Mouse (Mus musculus) T-cell, adult 2 months (primary cell): ENCODE measurements around the gene Etfbkmt.
"Not testable (repeated sequence)": the region's sequence is repeated elsewhere in the genome, so short reads cannot be mapped to it uniquely, and the experiment has no call there.

ENCODE experiments used
- DNase-seq: peaks from one replicate; pipeline ENCODE4 v3.0.0; 2022; ENCODE audit warnings: low spot score

The Etfbkmt gene

DNA sequence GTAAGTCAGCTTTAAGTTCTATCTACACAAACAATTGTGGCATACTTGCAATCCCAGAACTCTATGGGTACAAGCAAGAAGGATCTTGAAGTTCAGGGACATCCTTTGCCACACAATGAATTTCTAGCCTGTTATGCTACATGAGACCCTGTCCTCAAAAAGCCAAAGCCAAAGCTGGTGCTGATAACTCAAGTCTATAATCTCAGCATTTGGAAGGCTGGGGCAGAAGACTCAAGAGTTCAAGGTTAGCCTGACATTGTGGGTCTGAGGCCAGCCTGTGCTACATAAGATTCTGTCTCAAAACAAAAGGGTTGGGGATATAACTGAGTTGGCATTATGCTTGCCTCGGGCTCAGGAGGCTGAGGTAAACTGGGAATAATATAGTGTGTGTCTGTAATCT, 47.7 kb downstream of the Etfbkmt start:
- no peak for DNase-seq

DNA sequence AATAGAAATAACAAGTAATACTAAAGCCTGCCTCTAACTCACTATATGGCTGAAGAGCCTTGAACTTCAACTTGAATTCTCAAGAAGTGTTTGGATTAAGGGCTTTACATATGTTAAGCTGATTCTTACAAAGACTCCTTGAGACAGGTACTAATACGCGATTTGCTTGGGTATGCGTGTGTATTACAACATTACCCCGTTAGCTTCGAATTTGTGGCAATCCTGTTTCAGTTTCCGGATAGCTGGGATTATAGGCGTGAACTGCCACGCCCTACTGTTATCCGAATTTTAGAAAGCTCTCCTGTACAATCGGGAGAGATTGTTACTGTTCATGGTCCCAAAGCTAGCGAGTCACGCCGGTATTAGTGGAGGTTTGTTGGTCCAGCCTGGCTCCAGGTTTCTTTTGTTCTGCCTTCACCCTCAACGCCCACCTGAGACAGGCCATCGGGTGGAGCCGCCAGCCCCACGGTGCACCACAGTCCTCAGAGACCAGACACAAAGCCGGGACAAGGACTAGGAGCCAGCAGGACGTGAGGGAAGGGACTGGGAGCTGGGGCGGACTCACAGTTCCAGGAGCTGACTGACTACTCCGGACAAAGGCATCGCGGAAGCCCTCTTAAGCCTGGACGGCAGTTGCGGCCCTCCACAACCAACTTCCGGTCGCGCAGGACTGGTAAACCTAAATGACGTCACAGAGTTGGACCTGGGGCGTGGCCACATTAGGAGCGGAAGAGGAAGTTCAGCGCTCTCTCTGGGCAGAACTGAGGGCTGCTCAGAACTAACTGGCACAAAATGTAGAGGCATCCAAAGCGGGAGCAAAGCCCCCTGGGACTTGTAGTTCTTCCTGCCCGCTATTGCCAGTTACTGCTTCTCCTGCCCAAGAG, 48.6 kb downstream of the Etfbkmt start, which contains the start of gene Amn1:
Gene Amn1 (minus strand): TSS at position 672 of the 884 bp plus-strand sequence.
- DNase-seq = peak; percentile 95

- DNase-seq = no peak
These were observed 49.2 kb downstream of the Etfbkmt start for GRCm38 (mm10) chr6:149188925-149189257.

DNA sequence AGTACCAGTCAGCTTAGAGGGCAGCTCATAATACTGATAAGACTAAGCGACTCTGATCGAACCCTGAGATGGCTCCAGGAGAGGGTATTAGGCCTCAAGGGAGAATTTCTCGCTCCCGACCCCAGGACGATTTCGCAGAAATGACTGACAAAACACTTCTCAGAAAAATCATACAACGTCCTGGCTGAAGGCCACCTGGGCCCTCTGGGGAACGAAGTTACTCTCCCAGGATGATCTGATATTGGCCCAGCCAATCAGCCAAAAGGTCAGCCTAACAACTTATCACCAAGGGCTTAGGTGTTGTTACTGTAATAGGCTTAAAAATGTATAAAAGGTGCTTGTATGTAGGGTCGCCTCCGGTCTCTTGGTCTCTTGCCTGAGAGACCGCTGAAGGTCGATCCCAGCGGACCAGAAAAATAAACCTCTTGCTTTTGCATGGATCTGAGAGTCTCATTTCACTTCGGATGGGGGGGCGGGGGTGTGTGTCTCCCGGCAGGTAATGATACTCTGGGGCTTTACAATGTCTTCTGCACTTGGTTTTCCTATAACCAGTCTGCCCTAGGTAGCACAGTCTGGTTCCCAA, 49.8 kb downstream of the Etfbkmt start:
- no peak for DNase-seq

DNA sequence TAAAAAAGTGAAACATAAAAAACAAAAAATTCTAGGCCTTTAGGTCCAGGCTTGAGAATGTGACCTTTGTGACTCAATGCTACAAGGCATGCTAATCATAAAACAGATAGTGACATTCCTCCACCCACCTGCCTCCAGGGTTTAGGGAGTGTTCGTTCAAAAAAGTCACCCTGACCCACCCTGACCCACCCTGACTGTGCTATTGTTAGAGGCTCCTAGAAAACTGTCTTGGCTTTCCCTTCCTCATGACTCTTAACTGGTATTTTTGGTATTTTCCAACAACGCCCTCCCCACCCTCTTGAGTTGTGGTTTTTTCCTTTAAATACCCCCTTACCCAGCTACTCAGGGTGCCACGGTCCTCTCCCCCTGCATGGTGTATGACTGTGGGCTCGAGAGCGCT, 52.3 kb downstream of the Etfbkmt start:
- DNase-seq = not testable (repeated sequence)

GRCm38 (mm10) chr6:149193276-149193905, 53.7 kb downstream of the Etfbkmt start:
- DNase-seq = peak; percentile 41

GRCm38 (mm10) chr6:149197116-149197515, 57.5 kb downstream of the Etfbkmt start:
- DNase-seq = no peak

- DNase-seq = no peak
These were observed 58.9 kb downstream of the Etfbkmt start for GRCm38 (mm10) chr6:149198572-149198971.
